Mouse (Mus musculus) liver, embryonic 14.5 days (tissue): ENCODE data around the gene Pxdc1.

Experiments
- CTCF ChIP-seq: IDR thresholded peaks from 2 replicates; pipeline ENCODE4 v1.5.1; 2016; ENCODE audit warnings: antibody characterized with exemption, low read depth, control low read depth
- EP300 ChIP-seq: IDR thresholded peaks from 2 replicates; pipeline ENCODE4 v1.6.1; 2016; ENCODE audit warnings: antibody characterized with exemption, low read depth

DNA sequence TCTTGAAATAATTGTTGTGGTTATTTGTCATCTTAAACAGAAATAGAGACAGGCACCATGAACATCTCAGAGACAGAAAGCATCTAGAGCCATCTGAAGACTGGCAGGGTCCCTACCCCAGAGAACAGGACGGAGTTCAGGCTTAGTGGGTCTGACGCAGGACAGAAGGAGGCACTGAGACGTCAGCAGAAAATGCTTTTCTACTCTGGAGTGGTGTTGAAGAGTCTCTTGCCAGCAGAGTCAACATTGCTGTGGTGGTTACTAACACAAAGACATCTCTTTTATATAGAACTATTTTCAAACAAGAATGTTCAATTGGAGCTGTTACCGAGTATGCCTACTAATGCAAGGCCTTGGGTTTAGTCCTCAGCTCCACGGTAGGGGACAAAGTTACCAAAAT lies 20.1 kb upstream of the Pxdc1 start:
- TF ChIP-seq CTCF (no peak), EP300 (no peak)
